Mouse (Mus musculus): ENCODE data around the gene Mrpl54. TPM values are rescaled to one million over a fixed set of nuclear protein-coding genes. Genes with fewer than 3 reads are reported as not detected.
"Not testable (repeated sequence)": the region's sequence is repeated elsewhere in the genome, so short reads cannot be mapped to it uniquely, and the experiment has no call there.

The Mrpl54 gene
- polyA plus RNA-seq, 1 experiment from 2014 or later = 142 TPM

DNA sequence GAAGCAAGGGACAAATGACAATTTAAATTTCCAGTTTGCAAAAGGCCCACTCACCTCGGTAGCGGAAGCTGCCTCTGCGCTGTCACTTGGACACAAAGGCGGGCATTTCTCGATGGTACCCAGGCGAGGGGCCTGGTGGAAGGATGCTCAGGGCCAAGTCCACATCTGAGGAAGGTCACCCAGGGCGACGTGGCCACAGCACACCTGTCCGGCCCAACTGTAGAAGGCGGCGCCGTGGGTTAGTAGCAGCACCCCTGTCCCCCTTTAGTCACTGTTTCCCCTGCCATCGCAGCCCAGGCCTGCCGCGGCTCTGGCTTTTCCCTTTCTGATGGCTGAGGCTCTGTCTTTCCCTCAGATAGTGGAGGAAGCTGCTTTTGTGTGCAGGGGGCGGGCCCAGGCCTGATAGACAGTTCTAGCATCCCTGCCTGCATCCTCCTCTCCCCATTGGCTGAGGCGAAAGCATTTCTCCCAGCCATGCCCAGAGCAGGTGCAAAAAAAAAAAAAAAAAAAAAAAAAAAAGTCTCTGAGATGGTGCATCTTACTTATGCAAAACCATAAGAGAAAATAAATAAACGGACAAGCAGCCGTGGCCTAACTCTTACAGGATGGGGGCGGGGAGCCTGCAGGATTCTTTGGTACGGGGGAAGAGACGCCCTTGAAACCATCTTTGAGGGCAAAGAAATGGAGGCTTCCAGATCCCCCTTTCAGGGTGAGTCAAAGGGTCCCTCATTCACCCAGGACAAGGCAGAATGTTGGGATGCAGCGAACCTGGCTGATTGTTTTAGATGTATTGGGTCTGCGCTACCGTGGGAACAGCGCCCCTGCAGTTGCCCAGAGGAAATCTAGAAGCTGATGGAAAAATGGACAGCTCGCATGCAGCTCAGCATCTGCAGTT is 36.0 kb downstream of the Mrpl54 start, which contains the start of gene Atcay:
Gene Atcay, minus strand, starts transcription at position 396 of the 895 bp plus-strand sequence.
- Histone ChIP-seq H3K9ac (peak within 1 kb of the TSS; percentile 96), H3K27me3 (ENCODE audit: control insufficient read depth, insufficient read depth, low read length) (no peaks in the 10 kb centered on the region), H3K9me3 (ENCODE audit: control insufficient read depth, low read length) (no peaks in the 10 kb centered on the region), H3K4me2 (replicated peaks) (peak within 1 kb of the TSS; percentile 80), H3K27ac (peak within 1 kb of the TSS; percentile 93), H3K36me3 (replicated peaks; ENCODE audit: control insufficient read depth, insufficient read depth) (peaks cover 3% of the 10 kb centered on the region; the same call in 1 of the 2 replicates), H3K4me3 (replicated peaks; ENCODE audit: low read length) (peak within 1 kb of the TSS; percentile 77), H3K4me1 (replicated peaks; ENCODE audit: control insufficient read depth, insufficient read depth, low read length) (peaks cover 40% of the 10 kb centered on the region)
- 4% methylated on average over 27 of the region's 27 CpGs for WGBS
- ATAC-seq (ENCODE audit: low FRiP score) (peak; percentile 90), DNase-seq (ENCODE audit: low spot score) (peak; percentile 80)

DNA sequence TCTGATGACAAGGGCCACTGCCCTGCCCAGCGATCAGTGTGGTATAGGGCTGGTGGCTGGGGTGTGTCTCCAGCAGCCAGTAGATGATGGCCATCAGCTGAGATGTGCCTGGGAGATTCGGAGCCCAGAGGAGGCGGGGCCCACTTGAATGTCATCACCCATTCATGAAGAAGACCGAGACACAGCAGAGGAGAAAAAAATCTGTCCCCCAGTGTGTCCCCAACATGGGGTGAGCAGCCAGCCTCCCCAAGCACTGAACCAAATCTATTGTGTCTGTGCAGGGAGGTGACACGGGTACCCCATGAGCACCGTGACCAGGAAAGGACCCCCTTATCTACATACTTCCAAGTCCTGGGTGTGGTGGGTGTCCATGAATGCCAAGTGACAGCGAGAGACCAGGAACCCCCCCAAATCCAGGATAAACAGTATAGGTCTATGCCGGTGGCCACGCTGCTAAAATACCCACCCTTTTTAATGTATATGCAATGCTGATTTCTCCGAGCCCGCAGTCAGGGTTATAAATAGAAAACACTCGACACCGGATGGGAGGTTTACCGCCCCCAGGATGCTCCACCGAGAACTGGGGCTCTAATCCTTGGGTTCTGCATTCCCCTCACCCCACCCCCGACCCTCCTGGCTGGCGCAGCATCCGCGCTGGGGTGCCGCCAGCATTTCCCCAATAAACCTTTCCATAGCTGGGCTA is 36.8 kb downstream of the Mrpl54 start:
- Histone ChIP-seq H3K4me3 (replicated peaks; ENCODE audit: low read length) (peak overlapping the region; percentile 77), H3K27me3 (ENCODE audit: control insufficient read depth, insufficient read depth, low read length) (no peaks in the 10 kb centered on the region), H3K4me1 (replicated peaks; ENCODE audit: control insufficient read depth, insufficient read depth, low read length) (peaks cover 40% of the 10 kb centered on the region), H3K9me3 (ENCODE audit: control insufficient read depth, low read length) (no peaks in the 10 kb centered on the region), H3K9ac (peak overlapping the region; percentile 96), H3K36me3 (replicated peaks; ENCODE audit: control insufficient read depth, insufficient read depth) (peaks cover 4% of the 10 kb centered on the region; the same call in 1 of the 2 replicates), H3K4me2 (replicated peaks) (peak overlapping the region; percentile 80), H3K27ac (peak overlapping the region; percentile 93)
- DNase-seq (ENCODE audit: low spot score) (peak; percentile 40), ATAC-seq (ENCODE audit: low FRiP score) (0 out of 2 replicates have a peak, but pooled peaks have one; percentile 12)
- WGBS = 6% methylated on average over 20 of the region's 20 CpGs

DNA sequence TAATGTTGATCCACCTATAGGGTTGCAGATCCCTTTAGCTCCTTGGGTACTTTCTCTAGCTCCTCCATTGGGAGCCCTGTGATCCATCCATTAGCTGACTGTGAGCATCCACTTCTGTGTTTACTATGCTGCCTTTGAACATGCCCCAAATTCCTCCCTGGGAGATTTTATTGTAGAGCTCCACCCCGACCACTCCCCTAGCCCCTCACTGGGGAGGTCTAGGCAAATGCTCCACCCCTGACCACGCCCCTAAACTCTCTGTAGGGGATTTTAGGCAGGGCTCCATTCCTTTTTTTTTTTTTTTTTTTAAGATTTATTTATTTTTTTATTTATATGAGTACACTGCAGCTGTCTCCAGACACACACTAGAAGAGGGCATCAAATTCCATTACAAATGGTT is 43.0 kb downstream of the Mrpl54 start:
- not testable (repeated sequence) for H3K9me3 ChIP-seq (ENCODE audit: control insufficient read depth, low read length); H3K4me1 ChIP-seq (replicated peaks; ENCODE audit: control insufficient read depth, insufficient read depth, low read length); ATAC-seq (ENCODE audit: low FRiP score); DNase-seq (ENCODE audit: low spot score); H3K27me3 ChIP-seq (ENCODE audit: control insufficient read depth, insufficient read depth, low read length); H3K9ac ChIP-seq; H3K4me3 ChIP-seq (replicated peaks; ENCODE audit: low read length); H3K4me2 ChIP-seq (replicated peaks); H3K27ac ChIP-seq
- WGBS = 68% methylated on average over 2 of the region's 2 CpGs
- peaks cover 61% of the 10 kb centered on the region for H3K36me3 ChIP-seq (replicated peaks; ENCODE audit: control insufficient read depth, insufficient read depth)

GRCm38 (mm10) chr10:81221402-81222015 is 45.2 kb downstream of the Mrpl54 start:
- no peak overlapping the region for H3K4me2 ChIP-seq (replicated peaks)
- no peaks in the 10 kb centered on the region for H3K9me3 ChIP-seq (ENCODE audit: control insufficient read depth, low read length)
- peaks cover 78% of the 10 kb centered on the region for H3K36me3 ChIP-seq (replicated peaks; ENCODE audit: control insufficient read depth, insufficient read depth)
- no peak overlapping the region for H3K27ac ChIP-seq
- H3K27me3 ChIP-seq (ENCODE audit: control insufficient read depth, insufficient read depth, low read length) = no peaks in the 10 kb centered on the region
- H3K9ac ChIP-seq = no peak overlapping the region
- no peaks in the 10 kb centered on the region; the same call in 1 of the 2 replicates for H3K4me1 ChIP-seq (replicated peaks; ENCODE audit: control insufficient read depth, insufficient read depth, low read length)
- ATAC-seq (ENCODE audit: low FRiP score) = no peak
- no peak for DNase-seq (ENCODE audit: low spot score)
- 89% methylated on average over 5 of the region's 5 CpGs for WGBS
- H3K4me3 ChIP-seq (replicated peaks; ENCODE audit: low read length) = no peak overlapping the region

GRCm38 (mm10) chr10:81217964-81218363 is 48.8 kb downstream of the Mrpl54 start:
- no peaks in the 10 kb centered on the region for H3K4me1 ChIP-seq (replicated peaks; ENCODE audit: control insufficient read depth, insufficient read depth, low read length)
- DNase-seq (ENCODE audit: low spot score) (peak; percentile 41), ATAC-seq (ENCODE audit: low FRiP score) (peak; percentile 51; the same call in 1 of the 2 replicates)
- no peaks in the 10 kb centered on the region for H3K27me3 ChIP-seq (ENCODE audit: control insufficient read depth, insufficient read depth, low read length)
- no peak overlapping the region for H3K4me3 ChIP-seq (replicated peaks; ENCODE audit: low read length)
- H3K27ac ChIP-seq = no peak overlapping the region
- WGBS = 37% methylated on average over 7 of the region's 7 CpGs
- no peaks in the 10 kb centered on the region for H3K9me3 ChIP-seq (ENCODE audit: control insufficient read depth, low read length)
- H3K9ac ChIP-seq = no peak overlapping the region
- no peak overlapping the region for H3K4me2 ChIP-seq (replicated peaks)
- peaks cover 93% of the 10 kb centered on the region for H3K36me3 ChIP-seq (replicated peaks; ENCODE audit: control insufficient read depth, insufficient read depth)

DNA sequence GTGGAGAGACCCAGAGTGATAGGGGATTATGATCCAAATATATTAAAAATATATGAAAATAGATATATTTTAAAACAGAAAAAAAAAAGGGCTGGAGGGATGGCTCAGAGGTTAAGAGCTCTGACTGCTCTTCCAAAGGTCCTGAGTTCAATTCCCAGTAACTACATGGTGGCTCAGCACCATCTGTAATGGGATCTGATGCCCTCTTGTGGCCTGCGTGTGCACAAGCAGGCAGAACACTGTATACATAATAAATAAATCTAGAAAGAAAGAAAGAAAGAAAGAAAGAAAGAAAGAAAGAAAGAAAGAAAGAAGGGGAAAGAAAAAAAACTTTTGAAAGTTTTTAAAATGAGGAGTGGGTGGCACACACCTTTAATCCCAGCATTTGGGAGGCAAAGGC is 49.5 kb downstream of the Mrpl54 start:
- DNase-seq (ENCODE audit: low spot score); ATAC-seq (ENCODE audit: low FRiP score); H3K27me3 ChIP-seq (ENCODE audit: control insufficient read depth, insufficient read depth, low read length); H3K9me3 ChIP-seq (ENCODE audit: control insufficient read depth, low read length); H3K4me3 ChIP-seq (replicated peaks; ENCODE audit: low read length); H3K27ac ChIP-seq; H3K4me1 ChIP-seq (replicated peaks; ENCODE audit: control insufficient read depth, insufficient read depth, low read length); H3K4me2 ChIP-seq (replicated peaks); H3K9ac ChIP-seq: not testable (repeated sequence)
- WGBS = 40% methylated on average over 1 of the region's 1 CpGs
- H3K36me3 ChIP-seq (replicated peaks; ENCODE audit: control insufficient read depth, insufficient read depth) = peaks cover 93% of the 10 kb centered on the region

DNA sequence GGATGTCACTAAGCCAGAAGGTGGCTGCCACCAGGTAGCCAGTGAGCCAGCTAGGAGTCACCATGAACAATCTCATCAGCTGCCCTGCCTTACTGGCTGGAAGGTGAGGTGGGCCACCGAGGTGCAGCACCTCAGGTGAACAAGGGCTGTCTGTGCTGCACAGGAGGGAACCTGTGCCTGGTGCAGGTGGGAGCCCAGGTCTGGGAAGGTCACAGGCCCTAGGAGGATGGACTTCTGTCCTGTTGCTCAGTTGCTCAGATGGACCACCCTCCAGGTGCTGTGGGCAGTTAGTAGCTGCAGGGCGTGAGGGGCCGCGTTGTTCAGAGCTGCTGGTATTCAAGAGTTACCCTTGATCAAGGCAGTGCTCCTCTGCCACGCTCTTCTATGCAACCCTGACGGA is 49.9 kb downstream of the Mrpl54 start:
- Histone ChIP-seq H3K4me2 (replicated peaks) (no peak overlapping the region), H3K9me3 (ENCODE audit: control insufficient read depth, low read length) (no peaks in the 10 kb centered on the region), H3K9ac (no peak overlapping the region), H3K27ac (no peak overlapping the region), H3K4me3 (replicated peaks; ENCODE audit: low read length) (no peak overlapping the region), H3K4me1 (replicated peaks; ENCODE audit: control insufficient read depth, insufficient read depth, low read length) (no peaks in the 10 kb centered on the region), H3K36me3 (replicated peaks; ENCODE audit: control insufficient read depth, insufficient read depth) (peaks cover 93% of the 10 kb centered on the region), H3K27me3 (ENCODE audit: control insufficient read depth, insufficient read depth, low read length) (no peaks in the 10 kb centered on the region)
- WGBS = 89% methylated on average over 6 of the region's 6 CpGs
- DNase-seq (ENCODE audit: low spot score) = no peak
- no peak for ATAC-seq (ENCODE audit: low FRiP score)

DNA sequence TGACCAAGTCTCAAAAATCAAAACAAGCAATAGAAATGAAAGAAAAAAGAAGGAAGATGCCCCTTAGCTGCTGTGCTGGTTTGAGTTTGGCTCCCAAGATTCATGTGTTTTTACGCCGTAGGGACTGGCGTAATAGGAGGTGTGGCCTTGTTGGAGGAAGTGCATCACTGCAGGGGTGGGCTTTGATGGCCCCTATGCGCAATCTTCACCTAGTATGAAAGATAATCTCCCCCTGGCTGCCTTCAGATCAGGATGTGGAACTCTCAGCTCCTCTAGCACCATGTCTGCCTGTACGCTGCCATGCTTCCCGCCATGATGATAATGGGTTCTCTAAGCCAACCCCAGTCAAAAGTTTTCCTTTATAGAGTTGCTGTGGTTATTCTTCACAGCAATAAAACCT is 50.5 kb downstream of the Mrpl54 start:
- DNase-seq (ENCODE audit: low spot score) (no peak), ATAC-seq (ENCODE audit: low FRiP score) (no peak)
- no peak overlapping the region for H3K9ac ChIP-seq
- H3K27me3 ChIP-seq (ENCODE audit: control insufficient read depth, insufficient read depth, low read length) = no peaks in the 10 kb centered on the region
- no peak overlapping the region for H3K4me3 ChIP-seq (replicated peaks; ENCODE audit: low read length)
- H3K9me3 ChIP-seq (ENCODE audit: control insufficient read depth, low read length) = no peaks in the 10 kb centered on the region
- H3K4me2 ChIP-seq (replicated peaks) = no peak overlapping the region
- H3K36me3 ChIP-seq (replicated peaks; ENCODE audit: control insufficient read depth, insufficient read depth) = peaks cover 93% of the 10 kb centered on the region
- no peaks in the 10 kb centered on the region for H3K4me1 ChIP-seq (replicated peaks; ENCODE audit: control insufficient read depth, insufficient read depth, low read length)
- H3K27ac ChIP-seq = no peak overlapping the region
- 92% methylated on average over 6 of the region's 6 CpGs for WGBS
